Mouse (Mus musculus): ENCODE measurements around the gene Sult2b1. TPM values are rescaled to one million over a fixed set of nuclear protein-coding genes. Genes with fewer than 3 reads are reported as not detected.

The Sult2b1 gene
- total and polyA plus RNA-seq, 3 experiments = 0.17 to 0.29 TPM; not detected in 1

DNA sequence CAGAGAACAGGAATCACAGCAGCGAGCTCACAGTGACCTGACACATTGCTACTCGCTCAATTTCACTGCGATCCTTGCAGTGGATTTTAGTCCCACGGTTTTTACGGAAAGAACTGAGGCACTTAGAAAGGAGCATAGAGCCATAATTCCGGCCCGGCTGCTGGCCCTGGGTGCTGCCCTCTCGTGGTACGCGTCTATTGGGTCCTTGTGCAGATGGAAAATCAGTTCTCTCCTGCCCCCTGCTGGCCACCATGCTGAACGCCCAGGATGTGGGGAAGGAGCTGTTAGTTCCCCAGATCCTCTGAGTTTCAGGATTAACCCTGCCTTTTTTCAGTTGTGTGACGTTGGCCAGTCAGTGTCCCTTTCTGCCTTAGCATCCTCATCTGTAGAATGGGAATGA lies 16.9 kb upstream of the Sult2b1 start:
- Histone ChIP-seq H3K27me3 (replicated peaks) (peaks cover 13% of the 10 kb centered on the region), H3K4me3 (replicated peaks in 1 of 3; ENCODE audit: low read depth in 2 of 3, low read length in 2 of 3, poor library complexity in 1 of 3) (peak overlapping the region; percentile 21 to 43 (median 42)), H3K36me3 (replicated peaks in 1 of 2; ENCODE audit: control insufficient read depth in 1 of 2, insufficient read depth in 1 of 2, low read length in 1 of 2) (peaks cover 0 to 6% of the 10 kb centered on the region in 2 experiments), H3K27ac (ENCODE audit: insufficient read depth, low read depth) (no peak overlapping the region), H3K79me2 (replicated peaks; ENCODE audit: control insufficient read depth, extremely low read depth, insufficient read depth, poor library complexity, severe bottlenecking) (no peaks in the 10 kb centered on the region), H3K4me2 (ENCODE audit: insufficient read depth, low read depth, poor library complexity, severe bottlenecking) (peak overlapping the region; percentile 90), H3K9ac (ENCODE audit: insufficient read depth, low read depth) (peak overlapping the region; percentile 23; the same call in 1 of the 2 replicates), H3K4me1 (ENCODE audit: control insufficient read depth in 1 of 2, insufficient read depth in 2 of 2) (peaks cover 5 to 9% of the 10 kb centered on the region in 2 experiments), H3K9me3 (replicated peaks; ENCODE audit: low read length) (no peaks in the 10 kb centered on the region)
- in situ Hi-C loops (cut with MboI; ENCODE audit: low pct_ligation_motif_present, low pct_unique_long_range_greater_than_20kb, low sequenced_read_pairs) = loop anchor here (5.0 kb wide), 1 partner anchor 59 kb away; no protein-coding TSS in a partner anchor
- peak; percentile 92 for DNase-seq (ENCODE audit: extremely low read depth)
- TF ChIP-seq RAD21 (IDR thresholded peaks at IDR 0.05; ENCODE audit: low read depth, low read length) (peak; percentile 93), EP300 (IDR thresholded peaks at IDR 0.05; ENCODE audit: low read length) (no peak), SIN3A (IDR thresholded peaks at IDR 0.05; ENCODE audit: low read length) (peak; percentile 86), TCF12 (IDR thresholded peaks at IDR 0.05; ENCODE audit: low read depth, low read length) (0 out of 2 replicates have a peak, but pooled peaks have one; percentile 45), USF1 (IDR thresholded peaks at IDR 0.05; ENCODE audit: low read depth, low read length) (no peak), SMC3 (IDR thresholded peaks at IDR 0.05; ENCODE audit: low read depth, low read length) (peak; percentile 100), MYC (IDR thresholded peaks at IDR 0.05; ENCODE audit: low read depth, low read length) (0 out of 2 replicates have a peak, but pooled peaks have one; percentile 57), ZKSCAN1 (IDR thresholded peaks at IDR 0.05; ENCODE audit: borderline replicate concordance, low read depth, low read length) (no peak), CHD2 (IDR thresholded peaks at IDR 0.05; ENCODE audit: low read length) (no peak), CTCF (conservative IDR thresholded peaks at IDR 0.05 in 1 of 2, IDR thresholded peaks at IDR 0.05 in 1 of 2; ENCODE audit: low read depth in 2 of 2, low read length in 2 of 2) (peak; percentile 90 to 100), JUND (conservative IDR thresholded peaks at IDR 0.05; ENCODE audit: low read depth, low read length) (no peak), ZMIZ1 (IDR thresholded peaks at IDR 0.05; ENCODE audit: low read depth, low read length) (no peak), NRF1 (IDR thresholded peaks at IDR 0.05; ENCODE audit: low read depth, low read length) (peak; percentile 56), ZNF384 (IDR thresholded peaks at IDR 0.05; ENCODE audit: low read depth, low read length) (no peak; the same call in 1 of the 2 replicates), ETS1 (conservative IDR thresholded peaks at IDR 0.05; ENCODE audit: low read depth, low read length) (no peak), UBTF (IDR thresholded peaks at IDR 0.05; ENCODE audit: low read depth, low read length) (no peak), HCFC1 (IDR thresholded peaks at IDR 0.05; ENCODE audit: low read depth, low read length) (peak; percentile 58), PAX5 (IDR thresholded peaks at IDR 0.05; ENCODE audit: low read length) (no peak), MEF2A (IDR thresholded peaks at IDR 0.05; ENCODE audit: borderline replicate concordance, low read depth, low read length) (peak; percentile 66; the same call in 1 of the 2 replicates), USF2 (conservative IDR thresholded peaks at IDR 0.05; ENCODE audit: low read depth, low read length) (no peak), GABPA (IDR thresholded peaks at IDR 0.05; ENCODE audit: insufficient replicate concordance, low read depth, low read length) (no peak), MAZ (IDR thresholded peaks at IDR 0.05; ENCODE audit: low read depth, low read length) (peak; percentile 62), ELF1 (IDR thresholded peaks at IDR 0.05; ENCODE audit: low read depth, low read length) (no peak; the same call in 1 of the 2 replicates), RCOR1 (conservative IDR thresholded peaks at IDR 0.05; ENCODE audit: low read depth, low read length) (0 out of 2 replicates have a peak, but pooled peaks have one; percentile 35), BHLHE40 (IDR thresholded peaks at IDR 0.05; ENCODE audit: low read depth, low read length) (peak; percentile 47), JUN (IDR thresholded peaks at IDR 0.05; ENCODE audit: insufficient read depth, low read depth, low read length) (no peak), CHD1 (IDR thresholded peaks at IDR 0.05; ENCODE audit: low read depth, low read length) (no peak), MAX (IDR thresholded peaks at IDR 0.05; ENCODE audit: low read length) (no peak; the same call in 1 of the 2 replicates), IRF4 (IDR thresholded peaks at IDR 0.05; ENCODE audit: low read depth, low read length) (peak; percentile 75), MAFK (IDR thresholded peaks at IDR 0.05; ENCODE audit: insufficient replicate concordance, low read length) (no peak), NELFE (IDR thresholded peaks at IDR 0.05; ENCODE audit: low read depth, low read length) (peak; percentile 93; the same call in 1 of the 2 replicates), MXI1 (IDR thresholded peaks at IDR 0.05; ENCODE audit: low read depth, low read length) (0 out of 2 replicates have a peak, but pooled peaks have one; percentile 21), KAT2A (IDR thresholded peaks at IDR 0.05; ENCODE audit: insufficient replicate concordance, low read length) (no peak), TBP (conservative IDR thresholded peaks at IDR 0.05; ENCODE audit: low read depth, low read length) (no peak), POLR2AphosphoS2 (IDR thresholded peaks at IDR 0.05; ENCODE audit: low read depth, low read length) (no peak), ZC3H11A (IDR thresholded peaks at IDR 0.05; ENCODE audit: low read depth, low read length) (peak; percentile 98), POLR2A (IDR thresholded peaks at IDR 0.05; ENCODE audit: low read depth, low read length) (no peak), E2F4 (IDR thresholded peaks at IDR 0.05; ENCODE audit: insufficient replicate concordance, low read depth, low read length) (no peak)
- dilution Hi-C loops (cut with MboI; ENCODE audit: extremely low pct_ligation_motif_present, extremely low pct_unique_long_range_greater_than_20kb, low sequenced_read_pairs) = no loop called here

Data from CH12.LX (cell line).